Mouse (Mus musculus) limb, embryonic 12.5 days (tissue): ENCODE data around the gene Slc17a3. TPM values are rescaled to one million over a fixed set of nuclear protein-coding genes. Genes with fewer than 3 reads are reported as not detected.

Source experiments
- ATAC-seq: fragments of 200-750 bp; cut with Nextera tagmentation; 2 replicates; pipeline ENCODE4 v1.8.0; 2017; ENCODE audit warnings: low read depth, moderate TSS enrichment; ENCODE audit not compliant: insufficient number of reproducible peaks, insufficient read depth, low FRiP score, low TSS enrichment
- H3K27ac ChIP-seq: fragments of 300-500 bp; sonication (generic); 2 replicates; pipeline ENCODE4 v1.5.1; 2016; ENCODE audit warnings: mild to moderate bottlenecking, moderate library complexity
- H3K27me3 ChIP-seq: fragments of 300-500 bp; sonication (generic); 2 replicates; pipeline ENCODE4 v1.6.1; 2016; ENCODE audit warnings: mild to moderate bottlenecking, moderate library complexity
- H3K36me3 ChIP-seq: fragments of 300-500 bp; sonication (generic); 2 replicates; pipeline ENCODE4 v1.6.1; 2016; ENCODE audit warnings: mild to moderate bottlenecking, moderate library complexity
- H3K4me1 ChIP-seq: fragments of 300-500 bp; sonication (generic); replicated peaks from 2 replicates; pipeline ENCODE4 v1.6.1; 2016
- H3K4me2 ChIP-seq: fragments of 300-500 bp; sonication (generic); 2 replicates; pipeline ENCODE4 v1.6.1; 2016; ENCODE audit warnings: mild to moderate bottlenecking, moderate library complexity
- H3K4me3 ChIP-seq: fragments of 300-500 bp; sonication (generic); replicated peaks from 2 replicates; pipeline ENCODE4 v1.5.1; 2016; ENCODE audit warnings: mild to moderate bottlenecking
- H3K9ac ChIP-seq: fragments of 300-500 bp; sonication (generic); replicated peaks from 2 replicates; pipeline ENCODE4 v1.6.1; 2016; ENCODE audit warnings: mild to moderate bottlenecking, moderate library complexity
- H3K9me3 ChIP-seq: fragments of 300-500 bp; sonication (generic); 2 replicates; pipeline ENCODE4 v1.6.1; 2016; ENCODE audit warnings: mild to moderate bottlenecking, moderate library complexity
- WGBS: fragments of 180-500 bp; shearing (Covaris S2); methylation state at CpG from one replicate; pipeline ENCODE4 v1.1.7; 2016; 5-methylcytosine and 5-hydroxymethylcytosine counted together
- polyA plus RNA-seq: library from polyadenylated mRNA; unstranded; fragments of >200 nt; fragmentation: Nextera tagmentation; extraction: Ambion mirVana; gene quantifications from 2 replicates; pipeline ENCODE4 v1.2.1, GENCODE M21; 2016

Slc17a3 gene
- polyA plus RNA-seq: 0.06 TPM in 1 of 2 replicates, not detected in the other

DNA sequence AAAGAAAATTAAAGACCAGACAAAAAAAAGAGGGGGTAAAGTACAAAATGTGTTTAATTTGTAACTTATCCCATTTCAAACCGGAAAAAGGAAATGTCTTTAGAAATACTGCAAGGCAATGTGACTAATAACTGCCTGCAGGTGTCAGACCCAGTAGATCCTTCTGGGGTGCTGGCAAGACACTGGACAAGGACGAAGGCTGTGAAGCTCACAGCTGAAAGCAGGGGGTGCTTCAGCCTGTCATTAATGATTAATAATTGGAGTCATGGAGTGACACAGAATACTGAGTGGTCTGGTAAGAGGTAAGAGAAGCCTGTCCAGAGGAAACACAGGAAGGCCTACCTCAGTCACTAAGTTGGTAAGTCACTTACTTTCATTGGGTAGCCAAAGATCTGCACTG, at the start of gene Slc17a3:
Gene Slc17a3 (plus strand): TSS at position 127 of the 400 bp plus-strand sequence.
- H3K4me2 ChIP-seq: no peak within 1 kb of the TSS
- H3K36me3 ChIP-seq: no peaks in the 10 kb centered on the region
- no peak for ATAC-seq
- 0 out of 2 replicates have a peak, but pooled peaks cover 3% of the 10 kb centered on the region for H3K27me3 ChIP-seq
- WGBS: 78% methylated on average over 2 of the region's 2 CpGs
- H3K9me3 ChIP-seq: no peaks in the 10 kb centered on the region
- H3K27ac ChIP-seq: no peak within 1 kb of the TSS
- H3K4me3 ChIP-seq: no peak within 1 kb of the TSS
- no peaks in the 10 kb centered on the region for H3K4me1 ChIP-seq
- H3K9ac ChIP-seq: no peak within 1 kb of the TSS

GRCm38 (mm10) chr13:23792520-23792919, 46.7 kb upstream of the Slc17a3 start:
- Histone ChIP-seq H3K4me3 (no peak overlapping the region), H3K27me3 (no peaks in the 10 kb centered on the region), H3K9ac (no peak overlapping the region), H3K9me3 (no peaks in the 10 kb centered on the region), H3K4me2 (no peak overlapping the region), H3K27ac (no peak overlapping the region), H3K36me3 (no peaks in the 10 kb centered on the region), H3K4me1 (peaks cover 1% of the 10 kb centered on the region; the same call in 1 of the 2 replicates)
- WGBS: 42% methylated on average over 2 of the region's 2 CpGs
- ATAC-seq: no peak

GRCm38 (mm10) chr13:23799405-23799804, 39.8 kb upstream of the Slc17a3 start:
- no peaks in the 10 kb centered on the region for H3K9me3 ChIP-seq
- no peaks in the 10 kb centered on the region for H3K36me3 ChIP-seq
- WGBS: 59% methylated on average over 5 of the region's 5 CpGs
- no peak overlapping the region for H3K27ac ChIP-seq
- no peak for ATAC-seq
- H3K4me2 ChIP-seq: no peak overlapping the region
- H3K27me3 ChIP-seq: no peaks in the 10 kb centered on the region
- no peak overlapping the region for H3K4me3 ChIP-seq
- no peak overlapping the region for H3K9ac ChIP-seq
- peaks cover 21% of the 10 kb centered on the region for H3K4me1 ChIP-seq

GRCm38 (mm10) chr13:23804532-23804931, 34.7 kb upstream of the Slc17a3 start:
- ATAC-seq: no peak
- WGBS: 67% methylated on average over 2 of the region's 2 CpGs
- Histone ChIP-seq H3K9ac (no peak overlapping the region), H3K27me3 (no peaks in the 10 kb centered on the region), H3K9me3 (no peaks in the 10 kb centered on the region), H3K27ac (no peak overlapping the region), H3K4me2 (no peak overlapping the region), H3K4me3 (no peak overlapping the region), H3K4me1 (peaks cover 2% of the 10 kb centered on the region; the same call in 1 of the 2 replicates), H3K36me3 (no peaks in the 10 kb centered on the region)

GRCm38 (mm10) chr13:23806422-23807052, 32.7 kb upstream of the Slc17a3 start, which contains the start of gene Slc17a2:
Slc17a2 (plus strand) TSS chr13:23806993.
- Histone ChIP-seq H3K9me3 (no peaks in the 10 kb centered on the region), H3K4me2 (no peak within 1 kb of the TSS), H3K4me3 (no peak within 1 kb of the TSS), H3K27ac (no peak within 1 kb of the TSS), H3K36me3 (no peaks in the 10 kb centered on the region), H3K4me1 (no peaks in the 10 kb centered on the region), H3K27me3 (no peaks in the 10 kb centered on the region), H3K9ac (no peak within 1 kb of the TSS)
- 86% methylated on average over 15 of the region's 15 CpGs for WGBS
- no peak for ATAC-seq

- H3K4me3 ChIP-seq: no peak overlapping the region
- peaks cover 7% of the 10 kb centered on the region; the same call in 1 of the 2 replicates for H3K4me1 ChIP-seq
- no peaks in the 10 kb centered on the region for H3K36me3 ChIP-seq
- H3K9me3 ChIP-seq: no peaks in the 10 kb centered on the region
- H3K27me3 ChIP-seq: no peaks in the 10 kb centered on the region
- H3K27ac ChIP-seq: no peak overlapping the region
- no peak overlapping the region for H3K4me2 ChIP-seq
- no peak overlapping the region for H3K9ac ChIP-seq
- WGBS: 76% methylated on average over 2 of the region's 2 CpGs
- ATAC-seq: no peak
Observed at GRCm38 (mm10) chr13:23816148-23816547, 23.1 kb upstream of the Slc17a3 start.

DNA sequence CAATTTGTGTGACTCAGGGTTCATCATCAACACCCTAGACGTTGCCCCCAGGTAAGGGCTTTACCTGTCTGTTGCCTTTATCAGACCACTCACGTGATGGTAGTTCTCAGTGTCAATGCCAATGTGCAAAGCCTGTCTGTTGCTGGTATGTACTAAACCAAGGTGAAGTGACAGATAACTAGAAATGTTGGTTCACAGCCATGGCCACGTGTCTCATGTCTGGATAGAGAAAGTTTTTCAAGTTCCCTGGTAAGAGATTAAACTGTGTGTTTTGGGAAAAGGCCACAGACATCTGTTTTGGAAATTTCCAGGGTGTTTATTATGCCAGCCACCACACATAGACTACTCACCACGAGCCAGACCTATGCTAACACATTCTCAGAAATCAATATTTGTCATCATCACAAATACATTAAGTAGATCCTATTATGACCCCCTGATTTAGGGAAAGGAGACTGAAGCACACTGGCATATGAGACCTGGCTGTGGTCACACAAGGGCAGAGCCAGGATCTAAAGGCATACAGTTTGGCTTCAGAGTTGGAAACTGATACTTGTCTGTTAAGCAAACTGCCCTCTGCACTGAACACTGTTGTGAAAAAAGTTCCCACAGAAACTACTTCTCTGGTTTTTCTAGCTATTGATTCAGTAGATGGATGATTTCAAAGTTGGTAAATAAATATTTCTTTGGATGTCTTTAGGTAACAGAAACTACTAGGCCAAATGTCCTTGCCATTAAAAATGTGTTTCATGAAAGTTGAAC, 18.9 kb upstream of the Slc17a3 start:
- H3K27ac ChIP-seq: no peak overlapping the region
- H3K9me3 ChIP-seq: no peaks in the 10 kb centered on the region
- no peak overlapping the region for H3K4me2 ChIP-seq
- no peak for ATAC-seq
- H3K36me3 ChIP-seq: no peaks in the 10 kb centered on the region
- no peak overlapping the region for H3K9ac ChIP-seq
- WGBS: 74% methylated on average over 4 of the region's 4 CpGs
- no peak overlapping the region for H3K4me3 ChIP-seq
- no peaks in the 10 kb centered on the region for H3K27me3 ChIP-seq
- 0 out of 2 replicates have a peak, but pooled peaks cover 7% of the 10 kb centered on the region for H3K4me1 ChIP-seq

- Histone ChIP-seq H3K4me3 (no peak overlapping the region), H3K9me3 (no peaks in the 10 kb centered on the region), H3K27ac (no peak overlapping the region), H3K27me3 (no peaks in the 10 kb centered on the region), H3K9ac (no peak overlapping the region), H3K4me1 (0 out of 2 replicates have a peak, but pooled peaks cover 7% of the 10 kb centered on the region), H3K4me2 (no peak overlapping the region), H3K36me3 (no peaks in the 10 kb centered on the region)
- no peak for ATAC-seq
- 88% methylated on average over 3 of the region's 3 CpGs for WGBS
Observed at GRCm38 (mm10) chr13:23822213-23822612, 17.0 kb upstream of the Slc17a3 start.

DNA sequence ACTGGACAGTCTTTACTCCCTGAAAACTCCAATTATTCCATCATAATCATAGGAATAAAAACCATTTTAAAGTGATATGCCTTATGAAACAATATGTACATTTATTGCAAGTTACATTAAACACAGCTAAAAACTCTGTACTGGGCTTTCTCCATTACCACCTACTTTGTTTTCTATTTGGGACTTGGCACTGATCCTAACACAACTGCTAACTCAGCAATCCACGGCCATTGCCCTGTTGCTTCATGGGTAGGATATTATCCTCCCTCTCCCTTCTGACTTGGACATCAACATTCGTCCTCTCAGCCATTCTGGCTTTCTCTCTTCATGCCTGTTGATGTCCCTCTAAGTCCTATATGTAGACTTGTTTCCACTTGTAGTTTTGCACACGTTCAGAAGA, 12.6 kb upstream of the Slc17a3 start:
- H3K9ac ChIP-seq: no peak overlapping the region
- H3K36me3 ChIP-seq: no peaks in the 10 kb centered on the region
- no peak for ATAC-seq
- no peaks in the 10 kb centered on the region for H3K27me3 ChIP-seq
- no peak overlapping the region for H3K4me3 ChIP-seq
- H3K4me2 ChIP-seq: no peak overlapping the region
- 76% methylated on average over 3 of the region's 3 CpGs for WGBS
- no peaks in the 10 kb centered on the region for H3K9me3 ChIP-seq
- no peak overlapping the region for H3K27ac ChIP-seq
- H3K4me1 ChIP-seq: no peaks in the 10 kb centered on the region

- ATAC-seq: no peak
- Histone ChIP-seq H3K27ac (no peak overlapping the region), H3K4me2 (no peak overlapping the region), H3K9me3 (no peaks in the 10 kb centered on the region), H3K4me1 (no peaks in the 10 kb centered on the region; the same call in 1 of the 2 replicates), H3K27me3 (no peaks in the 10 kb centered on the region), H3K9ac (no peak overlapping the region), H3K4me3 (no peak overlapping the region), H3K36me3 (no peaks in the 10 kb centered on the region)
- WGBS: 12% methylated on average over 6 of the region's 6 CpGs
Observed at GRCm38 (mm10) chr13:23833053-23833452, 6.2 kb upstream of the Slc17a3 start.

GRCm38 (mm10) chr13:23834836-23835235, 4.4 kb upstream of the Slc17a3 start:
- H3K9me3 ChIP-seq: no peaks in the 10 kb centered on the region
- no peak overlapping the region for H3K4me2 ChIP-seq
- H3K9ac ChIP-seq: no peak overlapping the region
- WGBS: 75% methylated on average over 5 of the region's 5 CpGs
- no peaks in the 10 kb centered on the region for H3K36me3 ChIP-seq
- ATAC-seq: no peak
- H3K4me1 ChIP-seq: no peaks in the 10 kb centered on the region; the same call in 1 of the 2 replicates
- H3K27me3 ChIP-seq: no peaks in the 10 kb centered on the region
- no peak overlapping the region for H3K4me3 ChIP-seq
- H3K27ac ChIP-seq: no peak overlapping the region
